Mouse (Mus musculus) ovary, postnatal 10 days (tissue): ENCODE measurements around the gene Tnfrsf8.
"Not testable (repeated sequence)": the region's sequence is repeated elsewhere in the genome, so short reads cannot be mapped to it uniquely, and the experiment has no call there.

Source experiments
- DNase-seq: peaks from one replicate; pipeline ENCODE4 v3.0.0; 2022; ENCODE audit warnings: low spot score

Gene Tnfrsf8

DNA sequence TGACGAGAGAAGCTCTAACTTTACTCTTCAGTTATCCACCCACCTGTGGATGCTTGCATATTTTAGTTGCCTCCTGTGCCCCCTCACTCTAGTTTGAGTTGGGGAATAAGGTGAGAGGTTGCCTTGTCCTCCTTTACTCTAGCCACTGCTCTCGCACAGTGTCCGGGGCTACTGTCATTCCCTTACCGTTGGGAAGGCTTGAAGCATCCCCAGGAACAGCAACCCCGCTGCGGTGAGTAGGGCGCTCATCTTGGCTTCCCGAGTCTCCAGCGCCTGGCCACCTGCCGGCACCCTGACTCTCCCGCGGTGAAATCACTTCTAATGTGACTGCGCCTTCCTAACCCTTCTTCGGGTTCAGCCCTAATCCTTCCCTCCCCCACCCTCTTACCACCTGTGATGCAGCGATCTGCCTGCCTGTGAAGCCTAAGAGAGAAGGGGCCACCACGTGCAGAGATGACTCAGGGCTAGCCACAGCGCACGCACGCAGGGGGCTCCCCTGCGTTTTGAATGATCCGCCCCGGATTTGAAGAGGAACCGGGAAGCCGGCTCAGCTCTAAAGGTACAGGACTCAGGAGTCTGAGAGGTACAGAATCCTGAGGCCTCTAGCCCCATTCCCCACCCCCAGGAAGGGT, at the start of gene Tnfrsf8:
Gene Tnfrsf8, minus strand, starts transcription at position 329 of the 632 bp plus-strand sequence.
- no peak for DNase-seq

DNA sequence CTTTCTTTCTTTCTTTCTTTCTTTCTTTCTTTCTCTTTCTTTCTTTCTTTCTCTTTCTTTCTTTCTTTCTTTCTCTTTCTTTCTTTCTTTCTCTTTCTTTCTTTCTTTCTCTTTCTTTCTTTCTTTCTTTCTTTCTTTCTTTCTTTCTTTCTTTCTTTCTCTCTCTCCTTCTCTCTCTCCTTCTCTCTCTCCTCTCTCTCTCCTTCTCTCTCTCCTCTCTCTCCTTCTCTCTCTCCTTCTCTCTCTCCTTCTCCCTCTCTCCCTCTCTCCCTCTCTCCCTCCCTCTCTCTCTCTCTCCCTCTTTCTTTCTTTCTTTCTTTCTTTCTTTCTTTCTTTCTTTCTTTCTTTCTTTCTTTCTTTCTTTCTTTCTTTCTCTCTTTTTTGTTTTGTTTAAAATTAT, 46.7 kb upstream of the Tnfrsf8 start:
- not testable (repeated sequence) for DNase-seq

DNA sequence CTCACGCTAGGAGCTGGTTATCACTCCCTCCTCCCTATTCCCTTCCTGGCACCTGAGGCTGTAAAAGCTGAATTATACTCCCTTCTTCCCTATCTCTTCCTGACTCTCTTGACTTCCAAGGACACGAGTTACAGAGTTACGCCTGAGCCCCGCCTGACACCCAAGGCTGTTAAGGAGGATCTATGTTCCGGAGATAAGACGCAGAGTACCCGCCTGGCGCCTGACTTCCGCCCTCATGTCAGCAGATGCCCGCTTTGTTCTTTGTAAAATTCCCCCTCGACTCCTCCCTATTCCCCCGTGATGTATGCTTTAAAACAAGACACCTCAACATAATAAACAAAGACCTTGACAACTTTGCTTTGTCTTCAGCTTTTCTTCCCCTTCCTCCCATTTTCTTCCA, 46.1 kb upstream of the Tnfrsf8 start:
- no peak for DNase-seq

DNA sequence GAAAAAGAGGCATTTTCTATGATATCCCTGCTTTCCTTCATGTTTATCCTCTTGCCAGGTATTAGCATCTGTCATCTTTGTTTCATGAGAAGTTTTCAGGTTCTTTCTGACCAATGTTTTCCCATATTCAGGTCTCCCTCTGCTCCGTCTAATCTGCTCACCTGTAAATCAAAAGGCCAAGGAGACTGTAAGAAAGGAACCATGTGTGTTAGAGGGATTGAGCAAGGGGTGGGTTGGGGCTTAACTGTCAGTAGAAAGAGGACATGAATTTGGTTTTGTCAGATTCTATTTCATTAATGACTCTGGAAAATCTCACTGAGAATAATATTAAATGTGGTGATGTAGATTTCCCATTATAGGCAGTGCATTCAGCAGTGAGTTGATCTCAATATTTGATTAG, 45.6 kb upstream of the Tnfrsf8 start:
- DNase-seq, result no peak

DNA sequence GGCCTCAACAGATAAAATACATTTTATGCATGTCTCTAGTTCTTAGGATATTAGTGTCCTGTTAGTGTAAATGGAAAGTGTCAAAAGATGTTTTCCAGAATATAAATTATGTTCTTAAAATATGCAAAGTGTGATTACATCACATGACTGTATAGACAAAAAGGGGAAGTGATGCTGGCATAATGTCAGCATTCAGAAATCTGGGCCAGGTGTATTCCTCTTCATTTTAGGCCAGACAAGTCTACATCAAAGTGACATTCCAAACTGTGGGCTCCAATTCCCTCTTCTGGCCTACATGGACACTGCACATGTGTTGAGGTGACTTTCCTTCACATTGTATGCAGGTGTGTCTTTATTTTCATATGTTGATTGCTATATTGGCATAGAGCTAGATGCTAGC, 41.3 kb upstream of the Tnfrsf8 start:
- no peak for DNase-seq

DNA sequence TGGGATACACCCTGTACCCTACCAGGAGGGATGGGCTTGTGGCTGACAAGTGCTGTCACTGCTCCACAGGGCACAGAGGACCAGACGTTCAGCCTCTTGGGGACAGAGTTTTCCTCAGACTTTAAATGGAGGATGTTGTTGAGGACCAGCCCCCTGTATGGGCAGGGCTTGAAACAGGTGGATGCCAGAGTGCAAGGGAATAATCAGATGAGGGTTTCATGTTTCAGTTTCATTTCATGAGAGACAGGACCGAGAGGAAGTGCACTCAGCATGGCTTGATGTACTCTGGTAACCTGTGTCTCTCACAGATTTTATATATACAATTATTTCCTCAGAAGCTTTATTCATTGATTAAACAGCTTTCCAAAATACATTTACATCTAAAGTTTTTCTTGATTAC, 38.9 kb upstream of the Tnfrsf8 start:
- no peak for DNase-seq

DNA sequence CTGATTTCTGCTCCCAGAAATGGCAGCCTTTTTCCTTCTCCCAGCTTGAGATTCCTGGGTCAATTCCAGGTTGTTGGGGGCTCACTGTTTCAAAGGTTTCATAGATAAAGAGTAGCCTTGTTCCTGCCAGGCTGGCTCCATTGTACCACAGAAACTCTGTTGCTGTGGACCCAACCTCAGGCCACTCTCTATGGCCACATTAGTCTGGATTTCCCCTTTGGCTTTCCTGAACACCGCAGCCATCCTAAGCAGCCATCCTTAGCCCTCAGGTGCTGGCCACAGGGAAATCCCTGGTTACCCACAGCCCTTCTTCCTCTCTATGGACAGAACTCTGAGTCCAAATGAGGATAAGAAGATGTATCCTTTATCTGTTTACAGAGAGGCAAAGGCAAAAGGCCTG, 30.0 kb upstream of the Tnfrsf8 start:
- no peak for DNase-seq

DNA sequence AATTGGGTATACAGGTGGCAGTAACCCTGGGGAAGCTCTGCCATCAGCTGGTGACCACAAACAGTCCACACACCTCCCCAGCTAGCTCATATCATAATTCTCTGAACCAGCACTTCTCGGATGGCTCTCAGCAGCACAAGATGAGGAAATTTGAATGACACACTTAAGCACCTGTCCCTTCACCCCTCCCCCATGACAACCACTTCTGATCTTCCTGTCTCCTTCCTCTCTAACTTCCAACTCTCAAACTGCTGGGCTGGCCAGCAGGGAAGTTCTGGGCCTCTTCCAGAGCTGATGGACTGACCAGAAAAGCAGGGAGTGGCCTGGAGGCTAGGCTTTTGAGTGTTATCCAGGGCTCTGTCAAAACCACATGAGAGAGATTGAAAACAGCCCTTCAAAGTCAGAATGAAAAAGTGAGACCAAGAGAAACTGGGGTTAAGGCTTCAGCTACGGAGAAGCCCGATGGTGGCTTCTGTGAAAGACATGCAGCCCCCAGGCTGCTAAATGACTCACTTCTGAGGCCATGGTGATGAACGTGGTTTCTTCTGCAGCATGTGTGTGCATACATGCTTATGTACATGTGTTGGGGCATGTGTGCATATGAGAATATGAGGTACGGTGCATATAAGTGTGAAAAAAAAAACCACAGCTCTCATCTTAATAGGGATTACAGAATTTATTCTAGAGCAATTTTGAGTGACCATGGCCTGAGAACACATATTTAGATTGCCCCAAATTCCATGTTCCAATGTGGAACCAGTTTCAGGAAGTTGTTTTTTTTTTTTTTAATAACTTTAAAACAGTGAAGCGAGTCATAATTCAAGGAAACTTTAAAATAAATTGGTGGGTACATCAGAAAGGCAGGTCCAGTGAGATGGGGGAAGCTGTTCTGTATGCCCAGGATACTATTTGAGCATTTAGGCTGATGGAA, 27.2 kb upstream of the Tnfrsf8 start:
- no peak for DNase-seq

DNA sequence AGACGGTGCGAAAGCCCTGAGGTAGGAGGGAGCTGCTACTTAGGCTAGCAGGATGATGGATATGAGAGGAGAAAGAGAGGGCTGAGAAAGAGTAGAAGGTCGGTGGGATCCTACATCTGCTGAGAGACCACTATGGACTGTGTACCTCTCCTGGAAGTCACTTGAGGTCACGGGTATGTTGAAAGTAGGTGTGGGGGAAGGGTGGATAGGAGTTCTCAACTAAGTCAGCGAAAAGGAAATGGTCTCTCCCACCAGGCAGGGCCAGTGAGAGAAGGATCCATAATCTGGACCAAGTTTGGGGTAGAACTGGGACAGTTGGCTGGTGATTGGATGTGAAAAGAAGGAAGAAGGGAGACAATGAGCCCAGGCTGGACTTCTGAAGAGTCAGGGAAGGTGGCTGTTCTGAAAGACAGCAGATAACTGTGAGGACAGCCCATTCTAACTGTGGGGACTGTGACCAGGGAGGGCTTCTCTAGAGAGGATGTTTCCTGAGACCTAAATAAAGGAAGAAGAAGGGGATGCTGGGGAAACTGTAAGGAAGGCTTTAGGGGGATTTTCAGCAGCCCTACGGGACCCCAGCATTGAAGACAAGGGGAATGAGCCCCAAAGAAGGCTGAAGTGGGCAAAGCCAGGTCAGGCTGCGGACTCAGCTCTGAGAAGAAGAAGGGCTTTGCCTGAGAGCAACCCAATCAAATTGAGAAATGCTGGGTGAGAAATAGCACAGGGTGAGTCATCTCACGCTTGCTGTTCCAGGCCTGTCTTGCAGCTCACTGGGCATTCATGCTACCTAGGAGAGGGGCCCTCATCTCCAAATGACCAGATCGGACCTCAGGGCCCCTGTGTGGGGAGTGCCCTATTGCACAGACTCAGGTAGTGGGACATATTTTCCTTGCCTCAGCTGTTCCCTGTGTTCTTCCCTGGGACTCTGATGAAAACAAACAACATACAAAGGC, 23.2 kb upstream of the Tnfrsf8 start:
- DNase-seq, result no peak

DNA sequence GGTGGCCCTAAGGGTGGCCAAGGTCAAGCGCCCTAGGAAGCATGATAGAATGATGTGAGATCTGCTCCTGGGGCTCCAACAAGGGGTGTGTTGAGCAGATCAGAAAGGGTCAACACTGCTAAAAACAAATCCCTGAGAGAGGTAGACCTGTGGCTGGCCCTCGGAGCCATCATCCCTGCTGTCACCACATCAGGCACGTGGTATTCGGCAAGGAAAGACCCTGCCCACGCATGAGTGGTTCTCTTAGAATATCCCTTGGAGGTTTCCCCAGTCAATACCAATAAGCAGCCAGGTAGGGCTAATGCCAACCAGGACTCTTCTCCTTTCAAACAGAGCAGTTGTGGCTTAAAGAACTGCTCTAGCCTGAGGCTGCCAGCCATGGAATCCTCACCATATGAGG, 21.6 kb upstream of the Tnfrsf8 start:
- no peak for DNase-seq

DNA sequence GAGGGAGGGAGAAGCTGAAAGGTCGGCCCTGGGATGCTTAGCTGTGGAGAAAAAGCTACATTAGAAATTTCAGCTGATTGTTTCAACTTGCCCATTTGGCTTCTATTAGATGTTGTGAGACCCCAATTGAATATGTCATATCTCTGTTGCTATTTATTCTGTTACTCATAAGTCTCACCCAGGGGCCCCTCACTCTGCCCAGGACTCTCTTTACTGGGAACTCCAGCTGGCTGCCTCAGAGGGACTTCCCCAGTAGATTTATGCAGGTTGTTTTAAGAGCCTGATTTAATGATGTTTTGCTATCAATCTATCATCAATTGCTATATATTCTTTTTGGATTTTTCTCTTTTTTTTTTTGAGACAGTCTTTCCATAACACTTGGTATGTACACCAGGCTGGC, 21.1 kb upstream of the Tnfrsf8 start:
- DNase-seq, result no peak

DNA sequence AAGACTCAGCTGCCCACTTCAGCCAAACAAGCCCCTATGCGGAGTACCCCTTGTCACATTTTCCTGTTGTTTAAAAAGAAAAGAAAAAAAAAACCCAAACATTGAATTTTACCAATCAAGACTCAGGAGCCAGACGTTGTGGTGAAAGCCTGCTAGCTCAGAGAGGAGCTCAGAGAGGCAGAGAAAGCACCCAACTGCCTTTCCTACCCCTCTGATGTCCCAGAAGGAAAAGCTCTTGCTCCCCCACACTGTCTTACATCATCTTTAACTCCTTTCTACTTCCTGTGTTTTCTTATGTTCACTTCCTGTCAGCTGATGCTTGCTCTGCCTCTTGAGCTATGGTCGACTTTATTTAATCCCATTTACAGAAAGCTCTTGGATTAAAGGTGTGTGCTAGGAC, 8.7 kb upstream of the Tnfrsf8 start:
- DNase-seq, result no peak

DNA sequence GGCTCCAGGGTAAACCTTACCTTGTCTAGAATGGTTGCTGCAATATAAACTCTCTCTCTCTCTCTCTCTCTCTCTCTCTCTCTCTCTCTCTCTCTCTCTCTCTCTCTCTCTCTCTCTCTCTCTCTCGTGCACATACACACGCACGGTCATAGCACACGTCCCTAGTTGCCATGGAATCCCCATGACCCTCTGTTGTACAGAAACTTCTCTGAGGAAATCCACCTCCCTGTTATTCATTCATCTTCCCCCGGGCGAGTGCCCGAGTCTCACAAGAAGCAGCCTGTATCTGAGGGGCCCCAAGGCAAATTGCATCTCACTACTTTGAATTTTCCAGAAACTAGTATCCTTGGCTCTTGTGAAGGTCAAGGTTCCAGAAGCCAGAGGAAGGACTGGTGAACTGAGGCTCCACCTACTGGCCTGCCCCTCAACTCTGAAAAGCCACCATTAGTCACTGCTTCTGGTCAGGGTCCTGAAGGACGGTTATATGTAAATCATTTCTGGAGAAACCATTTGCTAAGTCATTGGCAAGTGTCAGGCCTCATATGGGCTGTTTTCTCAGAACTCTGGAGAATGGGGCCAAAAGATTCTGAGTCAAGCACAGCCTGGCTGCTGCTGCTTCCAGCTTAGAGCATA, 8.1 kb upstream of the Tnfrsf8 start:
- no peak for DNase-seq

DNA sequence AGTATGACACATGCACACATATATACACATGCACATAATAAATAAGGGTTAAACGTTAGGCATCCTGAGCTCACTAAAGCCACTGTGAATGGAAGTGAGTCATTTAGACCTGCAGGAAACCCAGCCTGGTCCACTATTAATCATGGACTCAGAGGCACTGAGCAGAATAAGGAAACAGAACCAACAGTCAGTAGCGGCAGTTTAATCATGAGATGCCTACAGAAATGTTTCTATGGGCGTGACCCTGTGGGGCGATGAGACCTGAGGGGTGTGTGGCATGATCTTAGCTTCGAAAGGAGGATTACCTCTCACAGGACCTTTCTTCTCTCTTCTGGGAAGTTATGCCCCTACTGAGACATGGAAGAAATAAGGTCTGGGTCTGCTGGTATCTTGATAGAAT, 7.2 kb upstream of the Tnfrsf8 start:
- DNase-seq, result no peak

DNA sequence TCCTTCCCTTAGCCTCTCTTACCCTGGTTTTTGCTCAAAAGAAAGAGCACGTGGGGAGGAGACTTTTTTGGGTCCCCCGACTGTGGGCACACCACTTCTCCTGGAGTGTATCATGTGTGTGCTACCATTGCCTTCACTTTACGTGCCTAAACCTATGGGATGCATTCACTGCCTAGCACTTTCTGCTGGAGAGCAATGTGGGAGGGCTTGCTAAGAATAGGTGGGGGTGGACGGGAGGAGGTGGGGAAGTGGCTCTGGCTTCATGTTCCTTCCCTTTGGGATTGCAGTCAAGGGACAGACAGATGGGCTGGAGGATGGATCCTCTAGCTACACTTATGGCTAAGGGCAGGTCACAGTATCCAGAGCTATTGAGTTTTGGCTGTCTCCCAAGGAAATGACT, 5.7 kb upstream of the Tnfrsf8 start:
- DNase-seq, result no peak

DNA sequence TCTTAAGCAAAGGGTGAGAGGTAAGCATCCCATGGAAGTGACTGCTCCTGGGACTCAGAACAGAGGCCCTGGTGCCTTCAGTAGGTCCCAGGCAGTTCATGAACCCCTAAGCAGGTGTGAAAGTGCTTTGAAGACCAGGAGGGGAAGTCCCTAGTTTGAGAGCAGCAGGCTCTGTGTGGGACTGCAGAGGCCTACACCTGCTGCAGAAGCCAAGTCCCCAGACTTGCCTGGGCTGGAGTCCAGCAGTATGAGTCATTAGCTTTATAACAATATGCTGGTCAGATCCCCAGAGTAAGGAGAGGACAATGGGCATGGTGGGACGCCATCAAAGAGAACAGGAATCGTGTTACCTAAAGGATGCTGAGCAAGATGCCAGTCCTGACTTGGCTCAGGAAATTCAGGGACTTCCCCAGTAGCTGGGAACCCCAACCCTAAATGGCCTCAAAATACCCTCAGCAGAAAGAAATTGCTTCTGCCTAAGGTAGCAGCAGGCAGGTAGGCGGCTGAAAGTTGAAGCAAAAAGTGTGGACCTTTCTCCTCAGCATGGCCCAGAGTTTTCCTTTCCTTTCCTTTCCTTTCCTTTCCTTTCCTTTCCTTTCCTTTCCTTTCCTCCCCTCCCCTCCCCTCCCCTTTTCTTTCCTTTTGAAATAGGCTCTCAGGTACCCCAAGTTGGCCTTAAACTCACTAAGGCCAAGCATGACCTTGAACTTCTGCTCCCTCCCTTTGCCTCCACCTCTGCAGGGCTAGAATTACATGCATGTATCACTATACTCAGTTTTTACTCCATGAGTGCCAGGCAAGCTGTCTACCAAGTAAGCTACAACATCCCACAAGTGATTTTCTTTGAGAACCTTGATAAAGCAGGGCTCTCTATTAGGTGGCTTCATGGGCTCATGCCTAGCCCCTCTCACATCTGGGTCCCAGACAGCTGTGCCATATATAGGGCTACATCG, 4.6 kb upstream of the Tnfrsf8 start:
- no peak for DNase-seq

DNA sequence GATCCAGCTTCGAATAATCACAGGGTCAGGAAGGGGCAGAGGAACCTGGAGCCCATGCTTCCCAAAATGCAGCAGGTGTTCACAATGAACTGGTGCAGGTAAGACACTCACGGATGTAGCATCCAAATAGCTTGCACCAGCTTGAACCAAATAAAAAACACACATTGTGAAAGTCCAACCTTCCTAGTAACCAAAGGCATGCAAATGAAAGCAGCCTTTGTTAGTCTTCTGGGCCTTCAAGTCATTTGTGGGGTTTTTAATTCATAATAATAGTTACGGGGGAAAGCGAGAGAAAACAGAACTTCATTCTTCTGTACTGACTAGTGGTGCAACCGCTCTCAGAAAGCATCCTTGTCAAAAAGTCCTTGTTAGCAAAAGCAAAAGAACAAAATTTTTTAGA, 1.7 kb upstream of the Tnfrsf8 start:
- DNase-seq, result no peak

DNA sequence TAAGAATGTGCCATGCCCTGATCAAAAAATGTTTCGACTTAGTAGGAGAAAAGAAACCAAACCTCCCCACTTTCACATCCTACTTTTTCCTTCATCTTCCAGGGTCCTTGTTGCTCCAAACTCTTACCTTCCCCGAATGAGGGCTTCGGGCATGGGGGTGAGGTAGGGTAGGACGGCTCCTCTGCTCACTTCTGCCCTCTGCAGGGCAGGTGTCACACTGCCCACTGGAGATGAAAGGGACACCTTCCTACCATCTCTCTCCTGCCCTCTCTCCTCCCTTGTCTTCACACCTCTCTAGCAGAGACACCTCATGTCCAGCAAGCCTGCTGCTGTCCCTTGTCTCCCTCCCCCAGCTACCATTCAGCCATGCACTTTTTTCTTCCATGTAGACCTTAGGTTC, 998 bp downstream of the Tnfrsf8 start:
- DNase-seq, result no peak

DNA sequence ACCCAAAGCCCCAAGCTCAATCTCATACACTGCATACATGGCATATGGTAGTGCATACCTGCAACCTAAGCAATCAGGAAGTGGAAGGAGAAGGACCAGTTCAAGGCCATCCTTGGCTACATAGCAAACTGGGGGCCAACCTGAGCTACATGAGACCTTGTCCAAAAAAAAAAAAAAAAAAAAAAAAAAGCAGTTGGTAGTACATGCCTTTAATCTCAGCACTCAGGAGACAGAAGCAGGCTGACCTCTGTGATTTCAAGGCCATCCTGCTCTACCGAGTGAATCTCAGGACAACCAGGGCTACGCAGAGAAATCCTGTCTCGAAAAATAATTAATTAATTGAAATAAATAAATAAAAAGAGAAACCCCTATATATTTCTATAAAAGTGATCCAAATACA, 1.7 kb downstream of the Tnfrsf8 start:
- no peak for DNase-seq

DNA sequence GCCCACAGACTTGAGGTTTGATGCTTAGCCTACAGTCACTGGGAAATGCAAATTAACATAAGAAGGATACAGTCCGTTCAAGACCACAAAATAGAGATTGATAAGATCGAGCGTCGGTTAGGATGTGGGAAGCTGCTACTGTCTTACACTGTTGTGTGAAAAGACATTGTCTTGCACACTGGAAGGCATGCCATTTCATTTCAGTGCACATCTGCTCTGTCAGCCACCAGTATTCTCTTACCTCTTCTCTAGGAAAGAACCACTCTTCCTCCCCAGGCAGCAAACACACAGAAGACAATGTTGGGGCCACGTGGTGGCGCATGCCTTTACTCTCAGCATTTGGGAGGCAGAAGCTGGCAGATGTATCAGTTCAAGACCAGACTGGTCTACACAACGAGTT, 2.4 kb downstream of the Tnfrsf8 start:
- DNase-seq, result no peak

DNA sequence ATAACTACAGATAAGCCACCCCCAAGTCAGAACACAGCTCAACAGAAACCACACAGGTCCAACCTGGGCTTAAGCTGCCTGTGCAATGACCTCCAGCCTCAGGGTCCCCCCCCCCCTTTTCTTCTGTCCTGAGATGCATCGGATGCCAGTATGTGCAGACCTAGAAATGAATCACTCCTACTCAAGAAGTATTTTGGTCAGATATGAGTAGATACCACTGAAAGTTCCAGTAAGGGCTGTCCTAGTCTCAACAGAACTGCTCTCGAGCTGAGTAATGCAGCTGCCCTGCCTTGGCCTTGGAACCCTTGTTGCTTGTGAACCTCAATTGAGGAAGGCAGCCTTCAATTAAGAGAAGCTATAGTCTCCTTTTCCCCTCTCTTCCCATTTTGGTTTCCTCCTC, 4.1 kb downstream of the Tnfrsf8 start:
- DNase-seq, result no peak
